Mouse (Mus musculus): ENCODE results near the gene Coro7. TPM values are rescaled to one million over a fixed set of nuclear protein-coding genes. Genes with fewer than 3 reads are reported as not detected.
A peak's percentile ranks its signal among the peaks of the same experiment; 100 is the strongest.

Gene Coro7
- polyA plus RNA-seq, 1 experiment from 2014 or later: 24.0 TPM

- Histone ChIP-seq H3K9me3 (ENCODE audit: low read length) (no peaks in the 10 kb centered on the region), H3K4me1 (ENCODE audit: insufficient read depth, low read length) (peaks cover 40% of the 10 kb centered on the region), H3K4me2 (replicated peaks; ENCODE audit: low read depth, low read length) (no peak overlapping the region), H3K27ac (ENCODE audit: low read length) (no peak overlapping the region), H3K27me3 (ENCODE audit: insufficient read depth, low read length) (no peaks in the 10 kb centered on the region), H3K36me3 (ENCODE audit: insufficient read depth, low read length) (peaks cover 34% of the 10 kb centered on the region), H3K9ac (replicated peaks; ENCODE audit: low read length) (no peak overlapping the region), H3K4me3 (ENCODE audit: low read length) (no peak overlapping the region)
- no peak for ATAC-seq (ENCODE audit: low FRiP score, low TSS enrichment)
- 69% methylated on average over 4 of the region's 4 CpGs for WGBS
These were observed 26.7 kb downstream of the Coro7 start for GRCm38 (mm10) chr16:4652707-4653416.

- Histone ChIP-seq H3K4me1 (ENCODE audit: insufficient read depth, low read length) (peaks cover 44% of the 10 kb centered on the region), H3K27ac (ENCODE audit: low read length) (0 out of 2 replicates have a peak overlapping the region, but pooled peaks have one; percentile 8), H3K9me3 (ENCODE audit: low read length) (no peaks in the 10 kb centered on the region), H3K9ac (replicated peaks; ENCODE audit: low read length) (no peak overlapping the region), H3K4me2 (replicated peaks; ENCODE audit: low read depth, low read length) (no peak overlapping the region), H3K27me3 (ENCODE audit: insufficient read depth, low read length) (no peaks in the 10 kb centered on the region), H3K4me3 (ENCODE audit: low read length) (no peak overlapping the region), H3K36me3 (ENCODE audit: insufficient read depth, low read length) (peaks cover 34% of the 10 kb centered on the region)
- WGBS: 72% methylated on average over 7 of the region's 7 CpGs
- ATAC-seq (ENCODE audit: low FRiP score, low TSS enrichment): no peak
These were observed 28.0 kb downstream of the Coro7 start for GRCm38 (mm10) chr16:4651624-4652023.

GRCm38 (mm10) chr16:4651081-4651480 lies 28.5 kb downstream of the Coro7 start:
- no peak for ATAC-seq (ENCODE audit: low FRiP score, low TSS enrichment)
- no peaks in the 10 kb centered on the region for H3K9me3 ChIP-seq (ENCODE audit: low read length)
- H3K4me1 ChIP-seq (ENCODE audit: insufficient read depth, low read length): peaks cover 43% of the 10 kb centered on the region
- no peak overlapping the region for H3K9ac ChIP-seq (replicated peaks; ENCODE audit: low read length)
- H3K27ac ChIP-seq (ENCODE audit: low read length): no peak overlapping the region
- peaks cover 34% of the 10 kb centered on the region for H3K36me3 ChIP-seq (ENCODE audit: insufficient read depth, low read length)
- H3K4me2 ChIP-seq (replicated peaks; ENCODE audit: low read depth, low read length): no peak overlapping the region
- 84% methylated on average over 1 of the region's 1 CpGs for WGBS
- no peaks in the 10 kb centered on the region for H3K27me3 ChIP-seq (ENCODE audit: insufficient read depth, low read length)
- no peak overlapping the region for H3K4me3 ChIP-seq (ENCODE audit: low read length)

GRCm38 (mm10) chr16:4650161-4650560 lies 29.4 kb downstream of the Coro7 start:
- no peaks in the 10 kb centered on the region for H3K9me3 ChIP-seq (ENCODE audit: low read length)
- peaks cover 34% of the 10 kb centered on the region for H3K36me3 ChIP-seq (ENCODE audit: insufficient read depth, low read length)
- ATAC-seq (ENCODE audit: low FRiP score, low TSS enrichment): no peak
- no peak overlapping the region for H3K4me3 ChIP-seq (ENCODE audit: low read length)
- WGBS: 85% methylated on average over 3 of the region's 3 CpGs
- no peak overlapping the region for H3K9ac ChIP-seq (replicated peaks; ENCODE audit: low read length)
- H3K27me3 ChIP-seq (ENCODE audit: insufficient read depth, low read length): no peaks in the 10 kb centered on the region
- peaks cover 41% of the 10 kb centered on the region for H3K4me1 ChIP-seq (ENCODE audit: insufficient read depth, low read length)
- no peak overlapping the region for H3K27ac ChIP-seq (ENCODE audit: low read length)
- H3K4me2 ChIP-seq (replicated peaks; ENCODE audit: low read depth, low read length): no peak overlapping the region

GRCm38 (mm10) chr16:4649692-4650091 lies 29.9 kb downstream of the Coro7 start:
- Histone ChIP-seq H3K9ac (replicated peaks; ENCODE audit: low read length) (no peak overlapping the region), H3K4me3 (ENCODE audit: low read length) (no peak overlapping the region), H3K4me1 (ENCODE audit: insufficient read depth, low read length) (peaks cover 44% of the 10 kb centered on the region), H3K27me3 (ENCODE audit: insufficient read depth, low read length) (no peaks in the 10 kb centered on the region), H3K4me2 (replicated peaks; ENCODE audit: low read depth, low read length) (no peak overlapping the region), H3K36me3 (ENCODE audit: insufficient read depth, low read length) (peaks cover 34% of the 10 kb centered on the region), H3K27ac (ENCODE audit: low read length) (no peak overlapping the region), H3K9me3 (ENCODE audit: low read length) (no peaks in the 10 kb centered on the region)
- WGBS: 82% methylated on average over 11 of the region's 11 CpGs
- ATAC-seq (ENCODE audit: low FRiP score, low TSS enrichment): no peak

- Histone ChIP-seq H3K4me1 (ENCODE audit: insufficient read depth, low read length) (peaks cover 49% of the 10 kb centered on the region), H3K9me3 (ENCODE audit: low read length) (no peaks in the 10 kb centered on the region), H3K27ac (ENCODE audit: low read length) (no peak overlapping the region), H3K27me3 (ENCODE audit: insufficient read depth, low read length) (no peaks in the 10 kb centered on the region), H3K36me3 (ENCODE audit: insufficient read depth, low read length) (peaks cover 34% of the 10 kb centered on the region), H3K4me2 (replicated peaks; ENCODE audit: low read depth, low read length) (no peak overlapping the region), H3K4me3 (ENCODE audit: low read length) (no peak overlapping the region), H3K9ac (replicated peaks; ENCODE audit: low read length) (no peak overlapping the region)
- 88% methylated on average over 5 of the region's 5 CpGs for WGBS
- ATAC-seq (ENCODE audit: low FRiP score, low TSS enrichment): no peak
These were observed 30.4 kb downstream of the Coro7 start for GRCm38 (mm10) chr16:4649211-4649610.

- no peak overlapping the region for H3K27ac ChIP-seq (ENCODE audit: low read length)
- no peaks in the 10 kb centered on the region for H3K9me3 ChIP-seq (ENCODE audit: low read length)
- H3K4me1 ChIP-seq (ENCODE audit: insufficient read depth, low read length): peaks cover 56% of the 10 kb centered on the region
- no peak overlapping the region for H3K4me3 ChIP-seq (ENCODE audit: low read length)
- no peaks in the 10 kb centered on the region for H3K27me3 ChIP-seq (ENCODE audit: insufficient read depth, low read length)
- WGBS: 69% methylated on average over 28 of the region's 28 CpGs
- no peak overlapping the region for H3K4me2 ChIP-seq (replicated peaks; ENCODE audit: low read depth, low read length)
- no peak; the same call in none of the 2 replicates for ATAC-seq (ENCODE audit: low FRiP score, low TSS enrichment)
- H3K9ac ChIP-seq (replicated peaks; ENCODE audit: low read length): no peak overlapping the region
- H3K36me3 ChIP-seq (ENCODE audit: insufficient read depth, low read length): peaks cover 34% of the 10 kb centered on the region
These were observed 31.1 kb downstream of the Coro7 start for GRCm38 (mm10) chr16:4648416-4649023.

GRCm38 (mm10) chr16:4647651-4648141 lies 31.9 kb downstream of the Coro7 start:
- Histone ChIP-seq H3K4me3 (ENCODE audit: low read length) (no peak overlapping the region), H3K4me1 (ENCODE audit: insufficient read depth, low read length) (peaks cover 64% of the 10 kb centered on the region), H3K4me2 (replicated peaks; ENCODE audit: low read depth, low read length) (peak overlapping the region; percentile 20; the same call in 1 of the 2 replicates), H3K9ac (replicated peaks; ENCODE audit: low read length) (no peak overlapping the region; the same call in 1 of the 2 replicates), H3K36me3 (ENCODE audit: insufficient read depth, low read length) (peaks cover 34% of the 10 kb centered on the region), H3K27ac (ENCODE audit: low read length) (peak overlapping the region; percentile 75), H3K27me3 (ENCODE audit: insufficient read depth, low read length) (no peaks in the 10 kb centered on the region), H3K9me3 (ENCODE audit: low read length) (no peaks in the 10 kb centered on the region)
- WGBS: 52% methylated on average over 13 of the region's 13 CpGs
- peak; percentile 7; the same call in 1 of the 2 replicates for ATAC-seq (ENCODE audit: low FRiP score, low TSS enrichment)

GRCm38 (mm10) chr16:4646831-4647230 lies 32.7 kb downstream of the Coro7 start:
- 46% methylated on average over 4 of the region's 4 CpGs for WGBS
- Histone ChIP-seq H3K9me3 (ENCODE audit: low read length) (no peaks in the 10 kb centered on the region), H3K9ac (replicated peaks; ENCODE audit: low read length) (peak overlapping the region; percentile 22; the same call in 1 of the 2 replicates), H3K4me1 (ENCODE audit: insufficient read depth, low read length) (peaks cover 73% of the 10 kb centered on the region), H3K36me3 (ENCODE audit: insufficient read depth, low read length) (peaks cover 25% of the 10 kb centered on the region), H3K27me3 (ENCODE audit: insufficient read depth, low read length) (no peaks in the 10 kb centered on the region), H3K27ac (ENCODE audit: low read length) (peak overlapping the region; percentile 75), H3K4me3 (ENCODE audit: low read length) (no peak overlapping the region), H3K4me2 (replicated peaks; ENCODE audit: low read depth, low read length) (no peak overlapping the region)
- no peak for ATAC-seq (ENCODE audit: low FRiP score, low TSS enrichment)

GRCm38 (mm10) chr16:4645867-4646266 lies 33.7 kb downstream of the Coro7 start:
- Histone ChIP-seq H3K9ac (replicated peaks; ENCODE audit: low read length) (no peak overlapping the region), H3K9me3 (ENCODE audit: low read length) (no peaks in the 10 kb centered on the region), H3K4me3 (ENCODE audit: low read length) (no peak overlapping the region), H3K27me3 (ENCODE audit: insufficient read depth, low read length) (no peaks in the 10 kb centered on the region), H3K4me1 (ENCODE audit: insufficient read depth, low read length) (peaks cover 83% of the 10 kb centered on the region), H3K36me3 (ENCODE audit: insufficient read depth, low read length) (peaks cover 21% of the 10 kb centered on the region), H3K27ac (ENCODE audit: low read length) (no peak overlapping the region), H3K4me2 (replicated peaks; ENCODE audit: low read depth, low read length) (no peak overlapping the region)
- 81% methylated on average over 4 of the region's 4 CpGs for WGBS
- ATAC-seq (ENCODE audit: low FRiP score, low TSS enrichment): no peak
